ENCODE assay signal across 14 mouse cellular contexts in genomic region chr4:107757487-107758470, GRCm38 (mm10). TPM values are rescaled to one million over a fixed set of nuclear protein-coding genes. Genes with fewer than 3 reads are reported as not detected.
DNase-seq lines count a peak whose midpoint lies in the region; ATAC-seq lines count a peak whose summit lies in the region.
"Had no signal": no experiment of that assay in that cellular context is flagged by ENCODE, and none has a peak within 500 bp of the region (broad histone marks: within the 10 kb centered on the region; RNA-seq: fewer than 3 reads in every experiment).

No protein-coding gene starts in this region.

- WGBS in midbrain, embryonic 12.5 days, result 64% methylated on average over 15 of the region's 15 CpGs
- WGBS in midbrain, embryonic 14.5 days, result 60% methylated on average over 15 of the region's 15 CpGs
- WGBS in forebrain, embryonic 14.5 days, result 53% methylated on average over 15 of the region's 15 CpGs

- no peak overlapping the region for H3K4me3 ChIP-seq in midbrain, embryonic 12.5 days
- no peak overlapping the region for H3K4me3 ChIP-seq in midbrain, embryonic 14.5 days (replicated peaks; ENCODE audit: low read depth, low read length)
- H3K4me3 ChIP-seq in forebrain, embryonic 14.5 days (ENCODE audit: low read depth, low read length), result no peak overlapping the region
- H3K4me3 ChIP-seq: lung, embryonic 15.5 days had no signal

- H3K4me1 ChIP-seq in midbrain, embryonic 12.5 days, result peaks cover 31% of the 10 kb centered on the region
- peaks cover 22% of the 10 kb centered on the region for H3K4me1 ChIP-seq in midbrain, embryonic 14.5 days (ENCODE audit: control insufficient read depth, insufficient read depth, low read length)
- peaks cover 21% of the 10 kb centered on the region for H3K4me1 ChIP-seq in forebrain, embryonic 14.5 days (ENCODE audit: control insufficient read depth, insufficient read depth, low read length)

- H3K36me3 ChIP-seq in midbrain, embryonic 12.5 days, result no peaks in the 10 kb centered on the region
- H3K36me3 ChIP-seq in midbrain, embryonic 14.5 days (ENCODE audit: control insufficient read depth, insufficient read depth, low read length), result no peaks in the 10 kb centered on the region
- no peaks in the 10 kb centered on the region for H3K36me3 ChIP-seq in forebrain, embryonic 14.5 days (ENCODE audit: control insufficient read depth, insufficient read depth, low read length)
- H3K36me3 ChIP-seq: lung, embryonic 15.5 days had no signal

- DNase-seq in heart, postnatal 10 days, result peak; percentile 26 to 40
- no peak for DNase-seq in heart, postnatal 4 days
- DNase-seq in midbrain, embryonic 14.5 days, result no peak
- peak; percentile 29 for DNase-seq in NIH3T3 (ENCODE audit: low read depth)
- DNase-seq in forebrain, embryonic 14.5 days (ENCODE audit: low spot score), result peak; percentile 58
- no peak for DNase-seq in right cerebral cortex, adult 2 months (ENCODE audit: low spot score in 2 of 2)
- no peak for DNase-seq in liver
- DNase-seq: kidney, postnatal 14 days; layer of hippocampus, adult 9-11 months had no signal

- H3K27me3 ChIP-seq in midbrain, embryonic 12.5 days, result peaks cover 38% of the 10 kb centered on the region
- no peaks in the 10 kb centered on the region for H3K27me3 ChIP-seq in midbrain, embryonic 14.5 days (ENCODE audit: control insufficient read depth, insufficient read depth, low read length)
- no peaks in the 10 kb centered on the region for H3K27me3 ChIP-seq in forebrain, embryonic 14.5 days (replicated peaks; ENCODE audit: control insufficient read depth, insufficient read depth, low read length)
- H3K27me3 ChIP-seq: lung, embryonic 15.5 days had no signal

- H3K4me2 ChIP-seq in midbrain, embryonic 12.5 days (replicated peaks), result no peak overlapping the region
- H3K4me2 ChIP-seq in midbrain, embryonic 14.5 days (ENCODE audit: low read length), result no peak overlapping the region
- H3K4me2 ChIP-seq in forebrain, embryonic 14.5 days (ENCODE audit: low read length), result no peak overlapping the region
- H3K4me2 ChIP-seq: liver, embryonic 11.5 days; lung, embryonic 15.5 days had no signal

- intact Hi-C loops in heart, postnatal 10 days (cut with DNase I), result no loop called here

- 0 out of 2 replicates have a peak overlapping the region, but pooled peaks have one; percentile 11 for H3K9ac ChIP-seq in midbrain, embryonic 12.5 days (replicated peaks)
- no peak overlapping the region for H3K9ac ChIP-seq in midbrain, embryonic 14.5 days (replicated peaks; ENCODE audit: low read length)
- H3K9ac ChIP-seq in forebrain, embryonic 14.5 days (ENCODE audit: low read length), result no peak overlapping the region
- H3K9ac ChIP-seq: lung, embryonic 15.5 days had no signal

- no peak overlapping the region for H3K27ac ChIP-seq in midbrain, embryonic 12.5 days (replicated peaks)
- no peak overlapping the region; the same call in 1 of the 2 replicates for H3K27ac ChIP-seq in midbrain, embryonic 14.5 days (replicated peaks; ENCODE audit: low read depth, low read length)
- H3K27ac ChIP-seq in forebrain, embryonic 14.5 days (ENCODE audit: low read depth, low read length), result peak overlapping the region; percentile 58; the same call in 1 of the 2 replicates
- H3K27ac ChIP-seq: lung, embryonic 15.5 days had no signal

- ATAC-seq in midbrain, embryonic 12.5 days (ENCODE audit: low FRiP score, low read depth), result no peak
- ATAC-seq in midbrain, embryonic 14.5 days (ENCODE audit: low FRiP score, low TSS enrichment), result no peak
- ATAC-seq in forebrain, embryonic 14.5 days, result peak; percentile 56
- ATAC-seq: intestine, postnatal 0 days had no signal

- no peaks in the 10 kb centered on the region for H3K9me3 ChIP-seq in midbrain, embryonic 12.5 days
- H3K9me3 ChIP-seq in midbrain, embryonic 14.5 days (ENCODE audit: control insufficient read depth, low read length), result no peaks in the 10 kb centered on the region
- H3K9me3 ChIP-seq in forebrain, embryonic 14.5 days (replicated peaks; ENCODE audit: control insufficient read depth, low read length), result no peaks in the 10 kb centered on the region
- H3K9me3 ChIP-seq: lung, embryonic 15.5 days had no signal

RNA-seq across cellular contexts. Expression of gene Lrp8, which starts 44.3 kb away (rescaled TPM):
- 1 to 10 TPM in 1 of 2 experiments, under 1 TPM in 1; 0.67 to 1.1 TPM for total RNA-seq in heart, postnatal 10 days (2021)
- total RNA-seq in heart, postnatal 4 days (2021), result 1 to 10 TPM; 1.7 to 1.8 TPM
- polyA plus RNA-seq in midbrain, embryonic 12.5 days (2016; fragmentation: Nextera tagmentation; extraction: Ambion mirVana), result 40.1 and 47.7 TPM in 2 replicates
- 54.3 and 58.1 TPM in 2 replicates for polyA plus RNA-seq in midbrain, embryonic 14.5 days (2014; fragmentation: Nextera tagmentation; extraction: Ambion mirVana)
- 33.5 and 48.5 TPM in 2 replicates for polyA plus RNA-seq in forebrain, embryonic 14.5 days (2014; fragmentation: Nextera tagmentation; extraction: Ambion mirVana)
- total RNA-seq: gastrocnemius, adult 8-10 months had no signal

Comparison
In these comparisons a context has a peak if more than half of its experiments do, and no peak if none do; other contexts are left out.
1. DNase-seq: peak in heart, postnatal 10 days (2 of 2), NIH3T3 (single experiment) and forebrain, embryonic 14.5 days (single experiment); none in heart, postnatal 4 days (single experiment), midbrain, embryonic 14.5 days (single experiment), right cerebral cortex, adult 2 months (0 of 2) and liver (single experiment).